Mouse (Mus musculus) neural tube, embryonic 13.5 days (tissue): ENCODE measurements at regions not wholly inside any gene's neighbourhood (a gene's known extent, or its start where the extent isn't known, plus 50 kb on each side); places are given as distances from the start of the nearest gene placed in this dataset.
A peak's percentile ranks its signal among the peaks of the same experiment; 100 is the strongest.
"Not testable (repeated sequence)": the region's sequence is repeated elsewhere in the genome, so short reads cannot be mapped to it uniquely, and the experiment has no call there.

Experiments
- ATAC-seq: fragments of 200-750 bp; cut with Nextera tagmentation; 2 replicates; pipeline ENCODE4 v1.8.0; 2017; ENCODE audit warnings: low read depth, mild to moderate bottlenecking, moderate TSS enrichment, moderate library complexity
- H3K27ac ChIP-seq: fragments of 300-500 bp; sonication (generic); replicated peaks from 2 replicates; pipeline ENCODE4 v1.5.1; 2015; ENCODE audit warnings: moderate library complexity, mild to moderate bottlenecking, inconsistent platforms
- H3K27me3 ChIP-seq: fragments of 300-500 bp; sonication (generic); 2 replicates; pipeline ENCODE4 v1.6.1; 2015; ENCODE audit warnings: mild to moderate bottlenecking, inconsistent platforms
- H3K36me3 ChIP-seq: fragments of 300-500 bp; sonication (generic); 2 replicates; pipeline ENCODE4 v1.6.1; 2015; ENCODE audit warnings: mild to moderate bottlenecking, inconsistent platforms
- H3K4me1 ChIP-seq: fragments of 300-500 bp; sonication (generic); replicated peaks from 2 replicates; pipeline ENCODE4 v1.6.1; 2015; ENCODE audit warnings: inconsistent platforms
- H3K4me2 ChIP-seq: fragments of 300-500 bp; sonication (generic); 2 replicates; pipeline ENCODE4 v1.6.1; 2015; ENCODE audit warnings: inconsistent platforms, mild to moderate bottlenecking, moderate library complexity
- H3K4me3 ChIP-seq: fragments of 300-500 bp; sonication (generic); 2 replicates; pipeline ENCODE4 v1.5.1; 2015; ENCODE audit warnings: mild to moderate bottlenecking, inconsistent platforms
- H3K9ac ChIP-seq: fragments of 300-500 bp; sonication (generic); 2 replicates; pipeline ENCODE4 v1.6.1; 2015; ENCODE audit warnings: moderate library complexity, mild to moderate bottlenecking, inconsistent platforms
- H3K9me3 ChIP-seq: fragments of 300-500 bp; sonication (generic); 2 replicates; pipeline ENCODE4 v1.6.1; 2016; ENCODE audit warnings: inconsistent platforms
- WGBS: fragments of 180-500 bp; shearing (Covaris S2); methylation state at CpG from one replicate; pipeline ENCODE4 v1.1.7; 2015; 5-methylcytosine and 5-hydroxymethylcytosine counted together

- WGBS: 86% methylated on average over 11 of the region's 11 CpGs
- no peaks in the 10 kb centered on the region for H3K27me3 ChIP-seq
- H3K36me3 ChIP-seq: no peaks in the 10 kb centered on the region
- H3K4me2 ChIP-seq: no peak overlapping the region
- H3K27ac ChIP-seq: no peak overlapping the region
- H3K4me1 ChIP-seq: peaks cover 18% of the 10 kb centered on the region
- no peak for ATAC-seq
- no peaks in the 10 kb centered on the region for H3K9me3 ChIP-seq
- H3K4me3 ChIP-seq: no peak overlapping the region
- H3K9ac ChIP-seq: no peak overlapping the region
These were observed 124.5 kb upstream of the Nebl start for GRCm38 (mm10) chr2:17855566-17856264.

- Histone ChIP-seq H3K4me2 (no peak overlapping the region), H3K27ac (no peak overlapping the region), H3K9me3 (no peaks in the 10 kb centered on the region), H3K4me1 (peaks cover 17% of the 10 kb centered on the region), H3K27me3 (no peaks in the 10 kb centered on the region), H3K9ac (no peak overlapping the region), H3K36me3 (no peaks in the 10 kb centered on the region), H3K4me3 (no peak overlapping the region)
- ATAC-seq: no peak
- WGBS: 39% methylated on average over 3 of the region's 3 CpGs
These were observed 122.8 kb upstream of the Nebl start for GRCm38 (mm10) chr2:17854088-17854487.

- 23% methylated on average over 11 of the region's 11 CpGs for WGBS
- no peak overlapping the region for H3K4me3 ChIP-seq
- peaks cover 17% of the 10 kb centered on the region for H3K4me1 ChIP-seq
These were observed 122.3 kb upstream of the Nebl start for GRCm38 (mm10) chr2:17853500-17854011.

GRCm38 (mm10) chr2:17852740-17853499 lies 121.7 kb upstream of the Nebl start:
- H3K4me2 ChIP-seq: peak overlapping the region; percentile 52
- no peaks in the 10 kb centered on the region for H3K27me3 ChIP-seq
- no peaks in the 10 kb centered on the region for H3K36me3 ChIP-seq
- WGBS: 2% methylated on average over 16 of the region's 16 CpGs
- peak overlapping the region; percentile 23 for H3K4me3 ChIP-seq
- peak overlapping the region; percentile 51 for H3K9ac ChIP-seq
- no peaks in the 10 kb centered on the region for H3K9me3 ChIP-seq
- 0 out of 2 replicates have a peak overlapping the region, but pooled peaks have one; percentile 19 for H3K27ac ChIP-seq
- ATAC-seq: peak; percentile 67
- peaks cover 17% of the 10 kb centered on the region for H3K4me1 ChIP-seq

More at GRCm38 (mm10) chr2:17853500-17854011, 122.3 kb upstream of the Nebl start:
- H3K27ac ChIP-seq: no peak overlapping the region
- H3K27me3 ChIP-seq: no peaks in the 10 kb centered on the region
- H3K9ac ChIP-seq: no peak overlapping the region
- 0 out of 2 replicates have a peak, but pooled peaks have one; percentile 37 for ATAC-seq
- peak overlapping the region; percentile 52 for H3K4me2 ChIP-seq
- H3K9me3 ChIP-seq: no peaks in the 10 kb centered on the region
- no peaks in the 10 kb centered on the region for H3K36me3 ChIP-seq

- no peak for ATAC-seq
- no peaks in the 10 kb centered on the region for H3K27me3 ChIP-seq
- H3K9ac ChIP-seq: no peak overlapping the region
- peaks cover 17% of the 10 kb centered on the region for H3K4me1 ChIP-seq
- H3K4me3 ChIP-seq: no peak overlapping the region
- H3K4me2 ChIP-seq: no peak overlapping the region
- no peaks in the 10 kb centered on the region for H3K36me3 ChIP-seq
- 95% methylated on average over 4 of the region's 4 CpGs for WGBS
- no peak overlapping the region for H3K27ac ChIP-seq
- no peaks in the 10 kb centered on the region for H3K9me3 ChIP-seq
These were observed 119.5 kb upstream of the Nebl start for GRCm38 (mm10) chr2:17850741-17851140.

GRCm38 (mm10) chr2:17849267-17849666 lies 118.0 kb upstream of the Nebl start:
- no peak overlapping the region for H3K27ac ChIP-seq
- no peak overlapping the region for H3K9ac ChIP-seq
- no peak for ATAC-seq

GRCm38 (mm10) chr2:17845447-17846092 lies 114.3 kb upstream of the Nebl start:
- 82% methylated on average over 5 of the region's 7 CpGs for WGBS
- not testable (repeated sequence) for ATAC-seq, H3K9ac ChIP-seq, H3K4me3 ChIP-seq, H3K27ac ChIP-seq, H3K36me3 ChIP-seq, H3K9me3 ChIP-seq, H3K4me2 ChIP-seq, H3K27me3 ChIP-seq, H3K4me1 ChIP-seq

More at GRCm38 (mm10) chr2:17849267-17849666, 118.0 kb upstream of the Nebl start:
- H3K9me3 ChIP-seq: no peaks in the 10 kb centered on the region
- no peak overlapping the region for H3K4me2 ChIP-seq
- H3K4me3 ChIP-seq: no peak overlapping the region
- 28% methylated on average over 4 of the region's 4 CpGs for WGBS
- H3K36me3 ChIP-seq: no peaks in the 10 kb centered on the region
- peaks cover 17% of the 10 kb centered on the region for H3K4me1 ChIP-seq
- no peaks in the 10 kb centered on the region for H3K27me3 ChIP-seq

- WGBS: 83% methylated on average over 8 of the region's 8 CpGs
- no peak overlapping the region for H3K9ac ChIP-seq
- ATAC-seq: no peak
- no peaks in the 10 kb centered on the region for H3K9me3 ChIP-seq
- H3K36me3 ChIP-seq: no peaks in the 10 kb centered on the region
- H3K27me3 ChIP-seq: no peaks in the 10 kb centered on the region
- no peak overlapping the region for H3K27ac ChIP-seq
- H3K4me2 ChIP-seq: no peak overlapping the region
- no peak overlapping the region for H3K4me3 ChIP-seq
- H3K4me1 ChIP-seq: peaks cover 6% of the 10 kb centered on the region; the same call in 1 of the 2 replicates
These were observed 113.6 kb upstream of the Nebl start for GRCm38 (mm10) chr2:17844662-17845446.

GRCm38 (mm10) chr2:17841963-17842362 lies 110.7 kb upstream of the Nebl start:
- H3K4me1 ChIP-seq: peaks cover 23% of the 10 kb centered on the region
- H3K9me3 ChIP-seq: no peaks in the 10 kb centered on the region
- H3K36me3 ChIP-seq: no peaks in the 10 kb centered on the region
- no peak overlapping the region for H3K9ac ChIP-seq
- no peak overlapping the region for H3K4me2 ChIP-seq
- no peak for ATAC-seq
- 54% methylated on average over 3 of the region's 3 CpGs for WGBS
- H3K27ac ChIP-seq: no peak overlapping the region
- 0 out of 2 replicates have a peak, but pooled peaks cover 5% of the 10 kb centered on the region for H3K27me3 ChIP-seq
- no peak overlapping the region for H3K4me3 ChIP-seq

- Histone ChIP-seq H3K9ac (no peak overlapping the region), H3K4me1 (peaks cover 23% of the 10 kb centered on the region), H3K27me3 (0 out of 2 replicates have a peak, but pooled peaks cover 5% of the 10 kb centered on the region), H3K27ac (no peak overlapping the region), H3K4me2 (no peak overlapping the region), H3K4me3 (no peak overlapping the region), H3K36me3 (no peaks in the 10 kb centered on the region), H3K9me3 (no peaks in the 10 kb centered on the region)
- 76% methylated on average over 2 of the region's 2 CpGs for WGBS
- ATAC-seq: no peak
These were observed 110.3 kb upstream of the Nebl start for GRCm38 (mm10) chr2:17841546-17841945.

GRCm38 (mm10) chr2:17840941-17841498 lies 109.8 kb upstream of the Nebl start:
- no peak overlapping the region for H3K27ac ChIP-seq
- WGBS: 73% methylated on average over 4 of the region's 4 CpGs
- 0 out of 2 replicates have a peak, but pooled peaks cover 5% of the 10 kb centered on the region for H3K27me3 ChIP-seq
- no peak for ATAC-seq
- H3K4me2 ChIP-seq: no peak overlapping the region
- H3K9me3 ChIP-seq: no peaks in the 10 kb centered on the region
- peaks cover 23% of the 10 kb centered on the region for H3K4me1 ChIP-seq
- H3K36me3 ChIP-seq: no peaks in the 10 kb centered on the region
- no peak overlapping the region for H3K9ac ChIP-seq
- no peak overlapping the region for H3K4me3 ChIP-seq
